Mouse (Mus musculus): ENCODE results near the gene Cped1. TPM values are rescaled to one million over a fixed set of nuclear protein-coding genes. Genes with fewer than 3 reads are reported as not detected.
A peak's percentile ranks its signal among the peaks of the same experiment; 100 is the strongest.

Gene Cped1
- polyA plus RNA-seq, 1 experiment from 2014 or later, result 23.0 TPM

GRCm38 (mm10) chr6:22267807-22268667, 282.3 kb downstream of the Cped1 start:
- no peak for DNase-seq (ENCODE audit: low spot score)
- WGBS, result 66% methylated on average over 5 of the region's 5 CpGs
- TF ChIP-seq CTCF (IDR thresholded peaks at IDR 0.05; ENCODE audit: low read depth), result no peak
- no peak overlapping the region for H3K9ac ChIP-seq (ENCODE audit: low read depth, low read length)
- no peaks in the 10 kb centered on the region for H3K4me1 ChIP-seq (replicated peaks; ENCODE audit: insufficient read depth, low read length)
- H3K4me2 ChIP-seq (ENCODE audit: low read length), result no peak overlapping the region
- H3K9me3 ChIP-seq (replicated peaks; ENCODE audit: low read length), result no peaks in the 10 kb centered on the region
- H3K27me3 ChIP-seq (ENCODE audit: insufficient read depth, low read length), result no peaks in the 10 kb centered on the region
- H3K4me3 ChIP-seq (replicated peaks; ENCODE audit: low read depth, low read length), result no peak overlapping the region
- H3K27ac ChIP-seq, result no peak overlapping the region
- H3K36me3 ChIP-seq (ENCODE audit: insufficient read depth, low read length), result no peaks in the 10 kb centered on the region
- no peak for ATAC-seq (replicated peaks; ENCODE audit: low FRiP score, low read depth)

GRCm38 (mm10) chr6:22268677-22269076, 283.0 kb downstream of the Cped1 start:
- H3K27me3 ChIP-seq (ENCODE audit: insufficient read depth, low read length), result no peaks in the 10 kb centered on the region
- no peaks in the 10 kb centered on the region for H3K4me1 ChIP-seq (replicated peaks; ENCODE audit: insufficient read depth, low read length)
- no peaks in the 10 kb centered on the region for H3K36me3 ChIP-seq (ENCODE audit: insufficient read depth, low read length)
- DNase-seq (ENCODE audit: low spot score) (no peak), ATAC-seq (replicated peaks; ENCODE audit: low FRiP score, low read depth) (no peak)
- H3K4me3 ChIP-seq (replicated peaks; ENCODE audit: low read depth, low read length), result no peak overlapping the region
- no peak overlapping the region for H3K27ac ChIP-seq
- no peak for TF ChIP-seq CTCF (IDR thresholded peaks at IDR 0.05; ENCODE audit: low read depth)
- H3K9me3 ChIP-seq (replicated peaks; ENCODE audit: low read length), result no peaks in the 10 kb centered on the region
- no peak overlapping the region for H3K9ac ChIP-seq (ENCODE audit: low read depth, low read length)
- no peak overlapping the region for H3K4me2 ChIP-seq (ENCODE audit: low read length)

- WGBS, result 71% methylated on average over 8 of the region's 8 CpGs
- H3K4me3 ChIP-seq (replicated peaks; ENCODE audit: low read depth, low read length), result no peak overlapping the region
- H3K9ac ChIP-seq (ENCODE audit: low read depth, low read length), result no peak overlapping the region
- H3K27ac ChIP-seq, result no peak overlapping the region
- TF ChIP-seq CTCF (IDR thresholded peaks at IDR 0.05; ENCODE audit: low read depth), result no peak
- H3K4me2 ChIP-seq (ENCODE audit: low read length), result no peak overlapping the region
- no peaks in the 10 kb centered on the region for H3K9me3 ChIP-seq (replicated peaks; ENCODE audit: low read length)
- no peaks in the 10 kb centered on the region for H3K36me3 ChIP-seq (ENCODE audit: insufficient read depth, low read length)
- no peaks in the 10 kb centered on the region for H3K27me3 ChIP-seq (ENCODE audit: insufficient read depth, low read length)
- DNase-seq (ENCODE audit: low spot score), result no peak
- ATAC-seq (replicated peaks; ENCODE audit: low FRiP score, low read depth), result no peak
- no peaks in the 10 kb centered on the region for H3K4me1 ChIP-seq (replicated peaks; ENCODE audit: insufficient read depth, low read length)
Measured at GRCm38 (mm10) chr6:22269840-22270521, 284.3 kb downstream of the Cped1 start.

GRCm38 (mm10) chr6:22277941-22278340, 292.2 kb downstream of the Cped1 start:
- Histone ChIP-seq H3K27ac (no peak overlapping the region), H3K9ac (ENCODE audit: low read depth, low read length) (no peak overlapping the region), H3K4me3 (replicated peaks; ENCODE audit: low read depth, low read length) (no peak overlapping the region), H3K9me3 (replicated peaks; ENCODE audit: low read length) (no peaks in the 10 kb centered on the region), H3K27me3 (ENCODE audit: insufficient read depth, low read length) (no peaks in the 10 kb centered on the region), H3K4me1 (replicated peaks; ENCODE audit: insufficient read depth, low read length) (no peaks in the 10 kb centered on the region; the same call in 1 of the 2 replicates), H3K36me3 (ENCODE audit: insufficient read depth, low read length) (no peaks in the 10 kb centered on the region), H3K4me2 (ENCODE audit: low read length) (no peak overlapping the region)
- ATAC-seq (replicated peaks; ENCODE audit: low FRiP score, low read depth) (no peak), DNase-seq (ENCODE audit: low spot score) (no peak)
- TF ChIP-seq CTCF (IDR thresholded peaks at IDR 0.05; ENCODE audit: low read depth), result no peak
- 89% methylated on average over 3 of the region's 3 CpGs for WGBS

- no peak overlapping the region for H3K4me3 ChIP-seq (replicated peaks; ENCODE audit: low read depth, low read length)
- peak overlapping the region; percentile 35 for H3K4me2 ChIP-seq (ENCODE audit: low read length)
- H3K9me3 ChIP-seq (replicated peaks; ENCODE audit: low read length), result no peaks in the 10 kb centered on the region
- no peak overlapping the region for H3K9ac ChIP-seq (ENCODE audit: low read depth, low read length)
- H3K36me3 ChIP-seq (ENCODE audit: insufficient read depth, low read length), result no peaks in the 10 kb centered on the region
- no peak for TF ChIP-seq CTCF (IDR thresholded peaks at IDR 0.05; ENCODE audit: low read depth)
- no peak overlapping the region for H3K27ac ChIP-seq
- H3K27me3 ChIP-seq (ENCODE audit: insufficient read depth, low read length), result no peaks in the 10 kb centered on the region
- ATAC-seq (replicated peaks; ENCODE audit: low FRiP score, low read depth), result peak; percentile 70
- DNase-seq (ENCODE audit: low spot score), result peak; percentile 55
- WGBS, result 24% methylated on average over 14 of the region's 14 CpGs
- H3K4me1 ChIP-seq (replicated peaks; ENCODE audit: insufficient read depth, low read length), result no peaks in the 10 kb centered on the region; the same call in 1 of the 2 replicates
Measured at GRCm38 (mm10) chr6:22280217-22280861, 294.6 kb downstream of the Cped1 start.

GRCm38 (mm10) chr6:22282405-22282804, 296.7 kb downstream of the Cped1 start:
- Histone ChIP-seq H3K9ac (ENCODE audit: low read depth, low read length) (no peak overlapping the region), H3K27ac (no peak overlapping the region), H3K4me1 (replicated peaks; ENCODE audit: insufficient read depth, low read length) (no peaks in the 10 kb centered on the region; the same call in 1 of the 2 replicates), H3K36me3 (ENCODE audit: insufficient read depth, low read length) (no peaks in the 10 kb centered on the region), H3K27me3 (ENCODE audit: insufficient read depth, low read length) (peaks cover 5% of the 10 kb centered on the region; the same call in 1 of the 2 replicates), H3K4me3 (replicated peaks; ENCODE audit: low read depth, low read length) (no peak overlapping the region), H3K4me2 (ENCODE audit: low read length) (no peak overlapping the region), H3K9me3 (replicated peaks; ENCODE audit: low read length) (no peaks in the 10 kb centered on the region)
- DNase-seq (ENCODE audit: low spot score) (no peak), ATAC-seq (replicated peaks; ENCODE audit: low FRiP score, low read depth) (no peak)
- TF ChIP-seq CTCF (IDR thresholded peaks at IDR 0.05; ENCODE audit: low read depth), result no peak
- WGBS, result 83% methylated on average over 4 of the region's 4 CpGs

All from kidney, postnatal 0 days (tissue).